Mouse (Mus musculus) heart, postnatal 25 days (tissue): Measurements from ENCODE around the gene Hoxc4. TPM values are rescaled to one million over a fixed set of nuclear protein-coding genes. Genes with fewer than 3 reads are reported as not detected.

Experiments used
- DNase-seq: peaks from one replicate; pipeline ENCODE4 v3.0.0; 2022; ENCODE audit warnings: low spot score
- intact Hi-C: fragments of 180-260 bp; cut with DNase I; formaldehyde crosslinking; loops from one replicate; pipeline ENCODE4 v1.15.1; 2025
- total RNA-seq, 2 experiments: library from RNA; stranded (reverse); gene quantifications; 2 replicates each; pipeline ENCODE4 v1.2.3; 2021

The Hoxc4 gene
- total RNA-seq, 2 experiments from 2014 or later: not detected

DNA sequence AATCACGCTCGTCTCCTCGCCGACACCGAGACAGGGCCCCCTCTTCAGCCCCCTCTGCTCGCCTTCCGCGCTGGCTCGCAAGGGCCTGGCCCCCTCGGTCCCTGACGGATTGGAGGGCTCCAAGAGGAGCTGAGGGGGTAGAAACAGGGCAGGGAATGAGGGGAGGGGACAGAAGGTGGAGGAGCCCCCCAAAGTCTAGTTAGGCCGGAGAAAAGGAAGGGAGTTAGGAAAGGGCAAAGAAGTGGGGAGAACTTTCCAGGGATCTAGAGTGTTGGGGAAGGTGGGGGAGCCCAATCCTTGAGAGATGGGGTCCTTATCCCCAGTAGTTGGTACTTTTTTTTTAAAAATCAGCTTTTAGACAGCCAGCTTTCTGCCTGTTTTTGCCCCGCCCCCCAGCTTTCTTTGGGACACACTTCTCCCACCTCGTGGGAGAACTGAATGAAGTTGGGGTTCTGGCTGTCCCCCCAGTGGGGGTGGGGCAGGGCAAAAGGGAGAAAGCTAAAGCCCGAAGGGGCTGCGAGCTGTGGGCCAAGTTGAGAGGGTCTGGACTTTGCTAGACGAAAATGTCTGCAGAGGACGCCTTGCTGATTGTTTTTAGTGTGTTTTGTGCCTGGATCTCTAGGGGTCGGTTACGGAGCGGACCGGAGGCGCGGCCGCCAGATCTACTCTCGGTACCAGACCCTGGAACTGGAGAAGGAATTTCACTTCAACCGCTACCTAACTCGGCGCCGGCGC is 8.5 kb upstream of the Hoxc4 start:
- no peak for DNase-seq
- intact Hi-C loops: loop anchor here (5.0 kb wide), 1 partner anchor 122 kb away; no protein-coding TSS in a partner anchor

- DNase-seq: no peak
- intact Hi-C loops: loop anchor here (5.0 kb wide), 1 partner anchor 121 kb away; no protein-coding TSS in a partner anchor
These were observed 7.7 kb upstream of the Hoxc4 start for GRCm38 (mm10) chr15:103010847-103011555.

- intact Hi-C loops: loop anchor here (2.0 to 5.0 kb wide), 3 partner anchors 23 to 153 kb away; no protein-coding TSS in a partner anchor
- DNase-seq: no peak
These were observed 6.7 kb upstream of the Hoxc4 start for GRCm38 (mm10) chr15:103011928-103012486.

GRCm38 (mm10) chr15:103013238-103013984 is 5.3 kb upstream of the Hoxc4 start:
- DNase-seq: no peak
- intact Hi-C loops: loop anchor here (2.0 to 5.0 kb wide), 3 partner anchors 25 to 151 kb away; no protein-coding TSS in a partner anchor

GRCm38 (mm10) chr15:103014166-103015008 is 4.3 kb upstream of the Hoxc4 start:
- intact Hi-C loops: loop anchor here (5.0 kb wide), 1 partner anchor 118 kb away; no protein-coding TSS in a partner anchor

DNA sequence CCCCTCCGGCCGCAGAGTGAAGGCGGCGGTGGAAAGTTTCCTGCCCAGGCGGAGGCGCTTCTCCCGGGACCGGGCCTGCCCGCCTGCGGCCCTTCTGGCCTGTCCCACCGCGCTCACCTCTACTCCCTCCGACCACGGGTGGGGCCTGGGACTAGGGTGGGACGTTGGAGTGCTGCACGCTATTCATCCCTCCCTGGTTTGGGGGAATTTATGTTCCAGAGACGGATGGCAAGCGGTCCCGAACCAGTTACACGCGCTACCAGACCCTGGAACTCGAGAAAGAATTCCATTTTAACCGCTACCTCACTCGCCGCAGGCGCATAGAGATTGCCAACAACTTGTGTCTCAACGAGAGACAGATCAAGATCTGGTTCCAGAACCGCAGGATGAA is 3.7 kb upstream of the Hoxc4 start:
- intact Hi-C loops: no loop called here
- no peak for DNase-seq

More at GRCm38 (mm10) chr15:103014166-103015008, 4.3 kb upstream of the Hoxc4 start:
- DNase-seq: no peak

DNA sequence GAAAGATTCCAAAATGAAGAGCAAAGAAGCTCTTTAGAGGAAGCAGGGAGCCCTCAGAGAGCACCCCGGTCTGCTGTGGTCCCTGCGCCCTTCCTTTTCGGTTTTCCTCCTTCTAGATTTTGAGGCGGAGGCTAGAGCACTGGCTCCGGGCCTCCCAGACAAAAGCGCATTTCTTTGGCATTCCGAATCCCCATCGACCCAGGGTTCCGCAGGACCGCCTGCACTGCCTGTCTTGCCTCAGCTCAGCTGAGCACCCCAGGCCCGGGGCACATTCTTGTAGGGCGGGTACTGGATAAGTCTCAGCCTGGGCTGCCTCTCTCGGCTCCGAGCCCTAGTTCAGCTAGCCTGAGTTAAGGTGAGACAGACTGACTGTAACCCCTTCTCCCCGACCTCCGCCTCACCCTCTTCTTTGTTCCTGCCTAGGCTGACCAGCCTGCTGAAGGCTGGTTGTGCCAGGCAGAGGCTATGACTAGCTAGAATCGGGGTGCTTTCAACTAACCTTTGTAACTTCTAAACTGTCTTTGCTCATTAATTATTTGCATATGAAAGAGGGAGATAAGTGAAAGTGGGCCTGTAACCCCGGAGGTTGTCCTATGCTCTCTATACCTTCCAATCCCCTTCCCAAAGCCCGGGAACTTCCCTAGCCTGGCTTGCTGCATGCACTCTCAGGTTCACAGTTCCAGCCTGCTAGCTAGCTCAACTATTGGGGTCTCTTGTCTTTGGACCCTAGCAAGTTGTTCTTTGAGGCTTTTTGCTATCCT is 3.1 kb upstream of the Hoxc4 start:
- no peak for DNase-seq
- intact Hi-C loops: no loop called here

- intact Hi-C loops: no loop called here
- no peak for DNase-seq
These were observed 2.2 kb downstream of the Hoxc4 start for GRCm38 (mm10) chr15:103020899-103021418.

GRCm38 (mm10) chr15:103021544-103021943 is 2.8 kb downstream of the Hoxc4 start:
- intact Hi-C loops: no loop called here
- no peak for DNase-seq

- no peak for DNase-seq
- intact Hi-C loops: no loop called here
These were observed 5.4 kb downstream of the Hoxc4 start for GRCm38 (mm10) chr15:103024131-103024530.

GRCm38 (mm10) chr15:103027266-103028235 is 8.8 kb downstream of the Hoxc4 start:
- no peak for DNase-seq

DNA sequence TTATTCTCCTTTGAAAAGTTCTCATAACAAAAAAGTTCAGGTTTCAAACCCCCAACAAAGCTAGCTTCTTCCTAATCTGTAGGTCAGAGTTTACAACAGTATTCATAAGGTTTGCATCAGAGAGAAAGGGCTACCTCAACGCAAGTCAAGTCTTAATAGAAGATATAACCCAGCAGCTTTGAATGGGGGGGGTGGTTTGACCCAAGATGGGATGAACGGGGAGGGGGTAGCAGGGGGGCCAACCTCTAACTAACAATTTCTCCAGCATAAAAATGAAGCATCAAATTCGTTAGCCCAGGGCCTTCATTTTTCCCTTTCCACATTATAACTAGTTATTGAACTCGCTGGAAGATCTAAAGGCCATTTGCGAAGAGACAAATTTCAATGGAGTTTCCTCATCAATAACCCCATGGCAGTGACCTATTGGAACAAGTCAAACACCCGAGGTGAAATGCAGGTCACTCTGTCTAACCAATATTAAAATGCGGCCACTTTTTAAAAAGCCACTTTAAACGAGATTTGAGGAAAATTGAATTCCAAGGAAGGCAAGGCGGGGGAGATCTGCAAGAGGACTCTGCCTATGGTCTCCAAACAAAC is 10.3 kb downstream of the Hoxc4 start:
- intact Hi-C loops: no loop called here
- no peak for DNase-seq

More at GRCm38 (mm10) chr15:103027266-103028235, 8.8 kb downstream of the Hoxc4 start:
- intact Hi-C loops: no loop called here

- DNase-seq: no peak
These were observed 11.4 kb downstream of the Hoxc4 start for GRCm38 (mm10) chr15:103030142-103030541.

DNA sequence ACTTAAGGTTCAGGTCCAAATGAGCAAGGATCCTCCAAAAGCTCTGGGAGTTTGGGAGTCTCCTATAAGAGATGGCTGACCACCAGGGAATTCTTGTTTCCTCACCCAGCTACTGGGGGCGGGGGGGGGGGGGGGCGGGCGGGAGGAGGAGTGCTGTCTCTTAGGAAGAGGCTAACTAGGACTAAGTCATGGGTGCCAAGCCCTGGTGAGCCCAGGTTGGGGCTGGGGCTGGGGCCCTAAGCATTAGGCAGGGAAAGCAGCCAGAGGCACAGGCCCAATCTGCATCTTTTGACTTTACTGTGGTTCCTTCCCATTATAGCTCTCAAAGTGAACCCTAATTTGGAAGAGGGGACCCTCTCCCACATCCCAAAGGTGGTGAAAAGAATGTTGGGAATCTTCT is 13.4 kb downstream of the Hoxc4 start:
- no peak for DNase-seq
- intact Hi-C loops: no loop called here

More at GRCm38 (mm10) chr15:103030142-103030541, 11.4 kb downstream of the Hoxc4 start:
- intact Hi-C loops: no loop called here

- no peak for DNase-seq
These were observed 14.2 kb downstream of the Hoxc4 start for GRCm38 (mm10) chr15:103032646-103033575.

More at GRCm38 (mm10) chr15:103032646-103033575, 14.2 kb downstream of the Hoxc4 start:
- intact Hi-C loops: no loop called here
